Mouse (Mus musculus): Measurements from ENCODE around the gene Adgrf1.
A peak's percentile ranks its signal among the peaks of the same experiment; 100 is the strongest.

Gene Adgrf1

DNA sequence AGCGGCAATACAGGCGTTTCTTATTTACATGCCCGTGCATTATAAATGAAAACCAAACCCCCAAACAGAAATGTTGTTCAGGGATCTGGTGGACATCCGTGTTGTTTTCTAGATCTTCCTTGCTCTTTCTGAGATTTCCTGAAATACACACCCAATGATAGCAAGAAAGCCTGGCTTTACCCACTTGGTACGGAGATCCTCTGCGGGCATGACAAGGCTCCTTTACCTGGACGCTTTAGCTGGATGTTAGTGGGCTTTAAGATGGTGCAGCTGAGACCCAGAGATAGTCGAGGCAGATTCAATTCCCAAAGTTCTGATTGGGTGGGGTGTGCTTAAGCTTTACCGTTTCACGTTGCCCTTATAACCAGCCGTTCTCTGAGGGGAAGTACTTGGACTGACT is 90.9 kb downstream of the Adgrf1 start:
- DNase-seq (ENCODE audit: low read depth, low spot score) = no peak

DNA sequence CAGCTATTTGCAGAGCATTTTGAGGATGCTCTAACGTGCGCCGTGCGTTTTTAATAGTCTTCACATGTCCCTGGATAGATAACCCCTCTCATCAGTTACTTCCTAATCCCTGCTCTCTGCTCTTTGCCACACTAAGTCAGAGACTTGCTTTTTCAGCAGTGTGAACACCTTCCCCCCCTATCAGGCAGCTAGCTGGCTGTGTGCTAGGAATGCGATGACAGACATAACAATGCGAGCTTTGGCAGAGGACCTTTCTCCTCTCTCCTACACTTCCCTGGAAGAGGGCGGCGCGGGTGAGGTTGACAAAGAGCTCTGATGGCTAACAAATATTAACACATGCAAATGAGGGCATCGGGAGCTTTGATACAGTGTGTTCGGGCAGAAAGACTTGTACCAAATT is 92.2 kb downstream of the Adgrf1 start:
- peak; percentile 28 for DNase-seq (ENCODE audit: low read depth, low spot score)

DNA sequence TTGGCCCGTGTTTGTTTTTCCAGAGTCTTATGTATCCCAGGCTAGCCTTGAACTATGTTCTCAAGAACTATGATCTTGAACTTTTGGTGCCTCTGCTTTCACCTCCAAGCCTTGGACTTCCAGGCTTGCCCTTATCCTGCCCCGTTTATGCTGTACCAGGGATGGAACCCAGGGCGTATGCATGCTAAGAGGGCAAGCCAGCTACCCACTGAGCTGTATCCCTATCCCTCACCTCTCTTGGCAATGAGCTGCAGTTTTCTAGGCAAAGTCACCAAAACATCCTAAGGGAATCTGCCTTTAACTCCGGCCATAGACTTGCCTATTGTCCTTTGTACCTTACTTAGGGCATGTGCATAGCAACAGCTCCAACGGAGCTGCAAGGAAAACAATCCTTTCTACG is 92.8 kb downstream of the Adgrf1 start:
- DNase-seq (ENCODE audit: low read depth, low spot score) = peak; percentile 25

GRCm38 (mm10) chr17:43363921-43364320 is 93.8 kb downstream of the Adgrf1 start:
- peak; percentile 61 for DNase-seq (ENCODE audit: low read depth, low spot score)

DNA sequence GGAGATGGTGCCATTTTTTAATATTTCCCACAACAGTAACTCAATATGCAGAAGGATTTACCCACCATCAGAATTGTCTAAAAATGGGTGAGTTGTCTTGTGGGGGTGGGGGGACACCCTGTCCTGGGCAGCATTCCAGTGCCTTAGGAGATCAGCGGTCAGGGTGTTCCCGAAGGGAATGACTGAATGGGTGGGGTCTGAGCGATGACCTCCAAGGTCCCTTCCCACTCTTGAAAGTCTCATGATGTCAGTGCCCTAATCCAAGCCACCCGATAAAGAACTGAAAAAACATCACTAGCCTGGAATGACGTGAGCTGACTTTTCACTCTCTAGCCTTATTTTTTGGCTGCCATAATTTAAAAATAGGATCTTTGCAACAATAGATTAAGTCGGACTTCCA is 95.2 kb downstream of the Adgrf1 start:
- no peak for DNase-seq (ENCODE audit: low read depth, low spot score)

DNA sequence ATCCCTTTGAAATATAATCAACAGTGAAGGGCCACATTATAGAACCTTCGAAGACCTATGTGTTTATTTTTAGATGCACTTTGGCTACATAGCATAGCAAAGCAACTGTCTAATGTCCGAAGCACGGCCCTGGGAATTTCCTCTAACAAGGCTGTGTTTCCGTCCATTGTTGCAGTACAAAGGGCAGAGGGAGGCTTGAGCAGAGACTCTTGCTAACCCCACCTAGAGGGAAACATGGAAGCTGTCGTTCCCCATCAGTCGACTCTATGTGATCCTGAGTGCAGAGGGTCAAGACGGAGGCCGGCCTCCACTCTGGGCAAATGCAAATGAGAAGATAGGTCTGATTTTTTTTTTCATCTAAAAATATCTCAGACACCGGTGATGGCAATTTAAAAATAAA is 96.4 kb downstream of the Adgrf1 start:
- peak; percentile 4 for DNase-seq (ENCODE audit: low read depth, low spot score)

- no peak for DNase-seq (ENCODE audit: low read depth, low spot score)
Measured at GRCm38 (mm10) chr17:43368171-43368576, 98.0 kb downstream of the Adgrf1 start.

DNA sequence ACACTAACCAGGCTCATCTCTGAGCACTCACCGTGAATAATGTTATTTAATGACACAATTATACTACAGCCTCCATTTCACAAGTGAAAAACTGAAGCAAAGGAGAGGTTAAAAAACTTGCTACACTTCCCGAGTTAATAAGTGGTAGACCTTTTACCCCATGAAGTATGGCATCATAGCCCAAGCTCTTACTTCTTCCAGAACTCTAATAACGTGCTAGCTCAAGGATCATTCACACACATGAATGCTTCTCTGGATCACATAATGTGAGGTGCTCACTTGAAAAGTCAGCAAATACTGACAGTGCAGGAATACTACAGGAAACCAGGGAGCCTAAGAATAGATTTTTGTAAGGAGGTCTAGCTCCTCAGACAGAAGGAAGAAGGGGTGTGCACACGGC is 102.5 kb downstream of the Adgrf1 start:
- DNase-seq (ENCODE audit: low read depth, low spot score) = no peak

- peak; percentile 14 for DNase-seq (ENCODE audit: low read depth, low spot score)
Measured at GRCm38 (mm10) chr17:43374020-43374419, 103.9 kb downstream of the Adgrf1 start.

Measured in R1 (cell line).